Mouse (Mus musculus) limb, embryonic 14.5 days (tissue): ENCODE measurements at regions not wholly inside any gene's neighbourhood (a gene's known extent, or its start where the extent isn't known, plus 50 kb on each side); places are given as distances from the start of the nearest gene placed in this dataset.

Experiments
- ATAC-seq: fragments of 200-750 bp; cut with Nextera tagmentation; 2 replicates; pipeline ENCODE4 v1.8.0; 2017; ENCODE audit warnings: low read depth, moderate number of reproducible peaks, moderate TSS enrichment; ENCODE audit not compliant: low FRiP score
- DNase-seq: peaks from one replicate; pipeline ENCODE4 v3.0.0-alpha.2; 2015; ENCODE audit warnings: low spot score
- H3K27ac ChIP-seq: fragments of 300-500 bp; sonication (generic); replicated peaks from 2 replicates; pipeline ENCODE4 v1.5.1; 2014; ENCODE audit warnings: low read depth, mild to moderate bottlenecking, low read length, moderate library complexity, mixed read lengths
- H3K27me3 ChIP-seq: fragments of 300-500 bp; sonication (generic); 2 replicates; pipeline ENCODE4 v1.6.1; 2014; ENCODE audit warnings: low read length, mixed read lengths; ENCODE audit not compliant: control insufficient read depth, insufficient read depth
- H3K36me3 ChIP-seq: fragments of 300-500 bp; sonication (generic); 2 replicates; pipeline ENCODE4 v1.6.1; 2014; ENCODE audit warnings: mild to moderate bottlenecking, low read length, moderate library complexity, mixed read lengths; ENCODE audit not compliant: control insufficient read depth, insufficient read depth
- H3K4me1 ChIP-seq: fragments of 300-500 bp; sonication (generic); 2 replicates; pipeline ENCODE4 v1.6.1; 2014; ENCODE audit warnings: antibody characterized with exemption, low read length, mixed read lengths; ENCODE audit not compliant: control insufficient read depth, insufficient read depth
- H3K4me2 ChIP-seq: fragments of 300-500 bp; sonication (generic); replicated peaks from 2 replicates; pipeline ENCODE4 v1.6.1; 2014; ENCODE audit warnings: low read depth, mild to moderate bottlenecking, low read length, moderate library complexity; ENCODE audit not compliant: severe bottlenecking
- H3K4me3 ChIP-seq: fragments of 300-500 bp; sonication (generic); replicated peaks from 2 replicates; pipeline ENCODE4 v1.5.1; 2014; ENCODE audit warnings: low read length
- H3K9ac ChIP-seq: fragments of 300-500 bp; sonication (generic); 2 replicates; pipeline ENCODE4 v1.6.1; 2014; ENCODE audit warnings: mild to moderate bottlenecking, low read depth, low read length, moderate library complexity; ENCODE audit not compliant: severe bottlenecking
- H3K9me3 ChIP-seq: fragments of 300-500 bp; sonication (generic); 2 replicates; pipeline ENCODE4 v1.6.1; 2016; ENCODE audit warnings: low read length; ENCODE audit not compliant: control insufficient read depth
- POLR2A ChIP-seq: fragments of 200-500 bp; IDR thresholded peaks from 2 replicates; pipeline ENCODE4 v1.8.0; 2012; ENCODE audit warnings: inconsistent platforms, mild to moderate bottlenecking, moderate library complexity, borderline replicate concordance; ENCODE audit not compliant: insufficient read depth, insufficient read length; ENCODE audit errors: extremely low read depth
- WGBS: fragments of 180-500 bp; shearing (Covaris S2); extraction: QIAGEN DNeasy Blood & Tissue Kit; methylation state at CpG from one replicate; pipeline ENCODE4 v1.1.7; 2014; 5-methylcytosine and 5-hydroxymethylcytosine counted together

DNA sequence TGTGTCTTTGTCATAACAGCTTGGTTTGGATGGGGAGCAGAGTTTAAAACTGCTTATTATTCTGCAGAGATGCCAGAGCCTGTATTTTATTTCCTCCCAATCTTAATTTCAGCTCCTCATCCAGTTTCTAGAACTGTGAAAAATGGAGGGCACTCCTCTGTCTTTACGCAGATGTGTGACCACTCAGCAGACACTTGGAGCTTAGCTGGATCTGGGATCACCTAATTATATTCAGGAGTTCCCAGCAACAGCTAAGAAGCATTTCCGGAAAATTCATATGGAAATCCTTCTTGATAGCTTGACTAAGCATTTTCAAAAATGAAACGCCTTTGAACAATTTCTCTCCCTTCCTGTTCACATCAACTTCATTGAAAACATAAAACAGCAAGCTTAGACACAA, 1670.0 kb upstream of the Slc10a2 start:
- Histone ChIP-seq H3K9ac (no peak overlapping the region), H3K9me3 (no peaks in the 10 kb centered on the region), H3K27me3 (no peaks in the 10 kb centered on the region), H3K4me1 (no peaks in the 10 kb centered on the region), H3K4me2 (no peak overlapping the region), H3K27ac (no peak overlapping the region), H3K4me3 (no peak overlapping the region), H3K36me3 (no peaks in the 10 kb centered on the region)
- WGBS = 73% methylated on average over 3 of the region's 3 CpGs
- TF ChIP-seq POLR2A = no peak
- no peak for ATAC-seq
- no peak for DNase-seq

DNA sequence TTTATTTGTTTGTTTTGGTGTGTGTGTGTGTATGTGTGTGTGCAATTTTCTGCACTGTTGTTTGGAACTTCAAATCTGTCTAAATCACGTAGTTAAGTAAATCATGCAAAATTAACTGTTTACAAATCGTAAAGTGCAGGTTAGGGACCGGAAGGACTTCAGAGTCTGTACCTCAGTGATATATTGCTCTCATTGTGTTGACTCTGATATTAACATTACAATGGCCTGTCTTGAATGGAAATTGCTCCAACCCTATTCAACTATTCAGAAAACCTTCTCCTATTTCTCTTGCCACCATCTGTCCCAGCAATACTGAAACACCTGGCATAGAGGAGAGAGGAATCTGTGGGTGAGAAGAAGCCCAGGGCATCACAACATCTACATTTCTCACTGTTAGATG, 1624.4 kb upstream of the Slc10a2 start:
- H3K9ac ChIP-seq = no peak overlapping the region
- H3K4me1 ChIP-seq = no peaks in the 10 kb centered on the region
- no peak overlapping the region for H3K4me3 ChIP-seq
- ATAC-seq (no peak), DNase-seq (no peak)
- H3K9me3 ChIP-seq = no peaks in the 10 kb centered on the region
- 69% methylated on average over 3 of the region's 3 CpGs for WGBS
- H3K27ac ChIP-seq = no peak overlapping the region
- TF ChIP-seq POLR2A = no peak
- H3K27me3 ChIP-seq = no peaks in the 10 kb centered on the region
- H3K36me3 ChIP-seq = no peaks in the 10 kb centered on the region
- H3K4me2 ChIP-seq = no peak overlapping the region

GRCm38 (mm10) chr8:6708886-6709449, 1603.8 kb upstream of the Slc10a2 start:
- no peaks in the 10 kb centered on the region for H3K36me3 ChIP-seq
- H3K27me3 ChIP-seq = no peaks in the 10 kb centered on the region
- H3K9me3 ChIP-seq = no peaks in the 10 kb centered on the region
- TF ChIP-seq POLR2A = no peak
- no peak for ATAC-seq
- peak; percentile 43 for DNase-seq
- no peak overlapping the region for H3K4me2 ChIP-seq
- H3K27ac ChIP-seq = no peak overlapping the region
- H3K4me3 ChIP-seq = no peak overlapping the region
- H3K4me1 ChIP-seq = no peaks in the 10 kb centered on the region
- H3K9ac ChIP-seq = no peak overlapping the region
- 62% methylated on average over 3 of the region's 3 CpGs for WGBS

- DNase-seq = no peak
- ATAC-seq = no peak
- Histone ChIP-seq H3K9ac (no peak overlapping the region), H3K36me3 (no peaks in the 10 kb centered on the region), H3K4me2 (no peak overlapping the region), H3K27ac (no peak overlapping the region), H3K27me3 (no peaks in the 10 kb centered on the region), H3K9me3 (no peaks in the 10 kb centered on the region), H3K4me1 (no peaks in the 10 kb centered on the region), H3K4me3 (no peak overlapping the region)
- WGBS = 82% methylated on average over 4 of the region's 4 CpGs
- TF ChIP-seq POLR2A = no peak
Observed at GRCm38 (mm10) chr8:6688595-6688994, 1583.4 kb upstream of the Slc10a2 start.

DNA sequence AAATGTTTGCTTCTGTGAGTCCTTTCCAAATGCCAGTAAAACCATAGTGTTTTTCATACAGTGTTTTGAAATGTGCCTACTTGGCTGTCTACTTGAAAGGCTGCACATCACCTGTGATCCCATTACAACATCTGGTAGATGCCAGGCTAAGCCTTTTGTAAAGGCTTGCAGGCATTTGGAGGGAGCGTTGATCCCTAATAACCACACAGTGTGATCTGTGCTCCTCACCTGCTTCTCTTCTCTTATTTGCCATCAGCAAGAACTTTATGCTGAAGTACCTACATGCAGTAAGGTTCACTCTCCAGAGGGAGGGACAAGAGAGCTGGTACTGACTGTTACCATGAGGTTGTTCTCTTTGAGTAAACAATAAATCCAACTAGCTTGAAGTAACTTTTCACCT, 1553.7 kb upstream of the Slc10a2 start:
- no peak overlapping the region for H3K4me2 ChIP-seq
- no peak overlapping the region for H3K9ac ChIP-seq
- ATAC-seq (no peak), DNase-seq (no peak)
- 37% methylated on average over 1 of the region's 1 CpGs for WGBS
- no peak overlapping the region for H3K27ac ChIP-seq
- no peaks in the 10 kb centered on the region for H3K9me3 ChIP-seq
- no peaks in the 10 kb centered on the region for H3K27me3 ChIP-seq
- H3K4me3 ChIP-seq = no peak overlapping the region
- H3K36me3 ChIP-seq = no peaks in the 10 kb centered on the region
- H3K4me1 ChIP-seq = no peaks in the 10 kb centered on the region
- TF ChIP-seq POLR2A = no peak

DNA sequence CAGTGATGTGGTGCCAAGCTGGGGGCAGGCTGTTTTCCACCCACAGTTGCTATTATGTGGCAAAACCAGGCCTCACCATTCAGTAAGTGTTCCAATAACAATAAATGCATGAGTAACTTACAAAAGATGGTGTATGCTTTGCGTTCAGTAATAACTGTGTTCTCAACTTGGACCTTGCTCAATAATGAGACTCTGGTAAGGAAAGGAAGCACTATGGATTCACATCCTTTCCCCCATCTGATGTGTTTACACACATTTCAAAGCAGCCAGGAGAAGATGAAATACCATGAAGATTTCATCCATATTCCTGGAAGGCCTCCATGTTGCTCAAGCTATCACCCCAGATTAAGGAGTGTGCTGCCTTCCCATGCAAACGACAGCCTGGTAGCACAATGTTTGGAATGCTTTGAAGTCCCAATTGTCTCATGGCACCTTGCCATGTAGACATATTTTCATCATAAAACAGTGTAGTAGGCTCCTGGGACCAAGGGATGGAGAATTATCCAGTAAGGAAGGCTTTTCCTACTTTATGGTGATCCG, 1552.4 kb upstream of the Slc10a2 start:
- Histone ChIP-seq H3K4me2 (no peak overlapping the region), H3K9ac (no peak overlapping the region), H3K4me3 (no peak overlapping the region), H3K36me3 (no peaks in the 10 kb centered on the region), H3K4me1 (no peaks in the 10 kb centered on the region), H3K27me3 (no peaks in the 10 kb centered on the region), H3K9me3 (no peaks in the 10 kb centered on the region), H3K27ac (no peak overlapping the region)
- TF ChIP-seq POLR2A = no peak
- DNase-seq = peak; percentile 16
- no peak for ATAC-seq
- WGBS = 50% methylated on average over 3 of the region's 3 CpGs
